Mouse (Mus musculus) MEL (cell line): Measurements from ENCODE around the gene Gla. TPM values are rescaled to one million over a fixed set of nuclear protein-coding genes. Genes with fewer than 3 reads are reported as not detected.
"Not testable (repeated sequence)": the region's sequence is repeated elsewhere in the genome, so short reads cannot be mapped to it uniquely, and the experiment has no call there.

Experiments
- DNase-seq: peaks from one replicate; pipeline ENCODE4 v3.0.0; 2011; ENCODE audit warnings: low read depth, low spot score
- H3K27ac ChIP-seq: 2 replicates; pipeline ENCODE4 v1.5.1; 2012; ENCODE audit warnings: low read depth, mild to moderate bottlenecking, control low read depth, low read length, moderate library complexity; ENCODE audit not compliant: control insufficient read depth
- H3K27me3 ChIP-seq, 2 experiments: fragments of 150-350 bp in 1 of 2; sonication (generic) in 1 of 2; 2 replicates each; pipeline ENCODE4 v1.6.1; 2012; ENCODE audit warnings: low read length in 2 of 2, mild to moderate bottlenecking in 2 of 2, improper control_type of control experiment in 1 of 2, moderate library complexity in 1 of 2; ENCODE audit not compliant: insufficient read depth in 2 of 2, control insufficient read depth in 1 of 2
- H3K36me3 ChIP-seq, 2 experiments: 2 replicates each; pipeline ENCODE4 v1.6.1; 2012 to 2014; ENCODE audit warnings: low read length in 2 of 2, improper control_type of control experiment in 1 of 2, inconsistent platforms in 1 of 2, mild to moderate bottlenecking in 1 of 2; ENCODE audit not compliant: insufficient read depth in 2 of 2, control insufficient read depth in 1 of 2
- H3K4me1 ChIP-seq, 2 experiments: fragments of 150-350 bp in 1 of 2; sonication (generic) in 1 of 2; 2 replicates each; pipeline ENCODE4 v1.6.1; 2012; ENCODE audit warnings: low read length in 2 of 2, improper control_type of control experiment in 1 of 2, mild to moderate bottlenecking in 1 of 2; ENCODE audit not compliant: insufficient read depth in 2 of 2, control insufficient read depth in 1 of 2
- H3K4me3 ChIP-seq, 2 experiments: fragments of 150-350 bp in 1 of 2; sonication (generic) in 1 of 2; 2 replicates each; pipeline ENCODE4 v1.5.1; 2012; ENCODE audit warnings: low read depth in 2 of 2, low read length in 2 of 2, mild to moderate bottlenecking in 2 of 2, moderate library complexity in 2 of 2, control low read depth in 1 of 2, improper control_type of control experiment in 1 of 2; ENCODE audit not compliant: control insufficient read depth in 1 of 2, insufficient read depth in 1 of 2
- H3K79me2 ChIP-seq: 2 replicates; pipeline ENCODE4 v1.6.1; 2012; ENCODE audit warnings: mild to moderate bottlenecking, low read length, moderate library complexity; ENCODE audit not compliant: control insufficient read depth, poor library complexity, insufficient read depth
- H3K9ac ChIP-seq: 2 replicates; pipeline ENCODE4 v1.6.1; 2012; ENCODE audit warnings: low read depth, mild to moderate bottlenecking, control low read depth, low read length, moderate library complexity; ENCODE audit not compliant: control insufficient read depth, poor library complexity, severe bottlenecking
- H3K9me3 ChIP-seq: fragments of 150-350 bp; sonication (generic); replicated peaks from 2 replicates; pipeline ENCODE4 v1.6.1; 2012; ENCODE audit warnings: mild to moderate bottlenecking, low read length, improper control_type of control experiment, moderate library complexity; ENCODE audit not compliant: insufficient read depth
- CTCF ChIP-seq, 3 experiments: IDR thresholded peaks in 2 of 3; conservative IDR thresholded peaks in 1 of 3; 2 replicates each; pipeline ENCODE4 v1.5.1; 2011 to 2012; ENCODE audit warnings: low read length in 3 of 3, low read depth in 2 of 3, mild to moderate bottlenecking in 2 of 3, improper control_type of control experiment in 1 of 3, inconsistent platforms in 1 of 3, mixed read lengths in 1 of 3, moderate library complexity in 1 of 3; ENCODE audit not compliant: control insufficient read depth in 1 of 3, insufficient read depth in 1 of 3, poor library complexity in 1 of 3, severe bottlenecking in 1 of 3
- E2F4 ChIP-seq: IDR thresholded peaks from 2 replicates; pipeline ENCODE4 v1.6.1; 2011; ENCODE audit warnings: low read depth, low read length, improper control_type of control experiment, borderline replicate concordance
- HCFC1 ChIP-seq: IDR thresholded peaks from 2 replicates; pipeline ENCODE4 v1.6.1; 2012; ENCODE audit warnings: low read depth, mild to moderate bottlenecking, inconsistent platforms, low read length, improper control_type of control experiment, moderate library complexity
- JUND ChIP-seq: IDR thresholded peaks from 2 replicates; pipeline ENCODE4 v1.6.1; 2011; ENCODE audit warnings: low read depth, mild to moderate bottlenecking, improper control_type of control experiment, low read length
- MAX ChIP-seq: IDR thresholded peaks from 2 replicates; pipeline ENCODE4 v1.6.1; 2011; ENCODE audit warnings: low read length, improper control_type of control experiment
- MXI1 ChIP-seq: IDR thresholded peaks from 2 replicates; pipeline ENCODE4 v1.6.1; 2011; ENCODE audit warnings: mild to moderate bottlenecking, low read depth, low read length, improper control_type of control experiment
- MYC ChIP-seq: IDR thresholded peaks from 2 replicates; pipeline ENCODE4 v1.6.1; 2011; ENCODE audit warnings: low read depth, mild to moderate bottlenecking, low read length, improper control_type of control experiment, moderate library complexity
- POLR2AphosphoS2 ChIP-seq: IDR thresholded peaks from 2 replicates; pipeline ENCODE4 v1.6.1; 2011; ENCODE audit warnings: low read length, improper control_type of control experiment
- SIN3A ChIP-seq: IDR thresholded peaks from 2 replicates; pipeline ENCODE4 v1.6.1; 2012; ENCODE audit warnings: low read length, improper control_type of control experiment, inconsistent platforms
- SMC3 ChIP-seq: IDR thresholded peaks from 2 replicates; pipeline ENCODE4 v1.6.1; 2011; ENCODE audit warnings: low read depth, low read length, improper control_type of control experiment
- ZC3H11A ChIP-seq: IDR thresholded peaks from 2 replicates; pipeline ENCODE4 v1.6.1; 2012; ENCODE audit warnings: low read depth, mild to moderate bottlenecking, inconsistent platforms, low read length, improper control_type of control experiment
- ZNF384 ChIP-seq: IDR thresholded peaks from 2 replicates; pipeline ENCODE4 v1.6.1; 2012; ENCODE audit warnings: low read depth, mild to moderate bottlenecking, inconsistent platforms, low read length, improper control_type of control experiment
- polyA plus RNA-seq, 2 experiments: library from polyadenylated mRNA; stranded (reverse) in 1 of 2; unstranded in 1 of 2; fragments of >175 nt in 1 of 2; fragments of >200 nt in 1 of 2; gene quantifications; 2 replicates each; pipeline versions ENCODE4 v1.2.1 to v1.2.4; 2012; ENCODE audit warnings: low replicate concordance in 2 of 2, low read depth in 1 of 2; ENCODE audit not compliant: insufficient read length in 2 of 2, insufficient read depth in 1 of 2, missing spikeins in 1 of 2
- total RNA-seq: library from RNA; depleted of rRNA; stranded (reverse); fragments of 300-350 nt; gene quantifications from 2 replicates; pipeline ENCODE4 v1.2.3, GENCODE M21; 2012; rRNA removed

Gene Gla
- total and polyA plus RNA-seq, 3 experiments = 10.2 to 17.0 TPM; not detected in 1

DNA sequence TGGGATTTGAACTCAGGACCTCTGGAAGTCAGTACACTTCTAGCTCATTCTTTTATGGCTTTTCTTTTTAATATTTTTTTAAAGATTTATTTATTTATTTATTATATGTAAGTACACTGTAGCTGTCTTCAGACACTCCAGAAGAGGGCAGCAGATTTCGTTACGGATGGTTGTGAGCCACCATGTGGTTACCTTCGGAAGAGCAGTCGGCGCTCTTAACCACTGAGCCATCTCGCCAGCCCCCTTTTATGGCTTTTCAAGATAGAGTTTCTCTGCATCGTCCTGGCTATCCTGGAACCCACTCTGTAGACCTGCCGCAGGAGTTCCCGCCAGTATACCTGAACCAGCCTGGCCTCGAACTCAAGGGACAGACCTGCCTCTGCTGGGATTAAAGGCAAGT, 61.1 kb downstream of the Gla start:
- H3K9me3 ChIP-seq = not testable (repeated sequence)
- peak; percentile 89 for DNase-seq
- peak overlapping the region; percentile 92 to 97 for H3K4me3 ChIP-seq

More for the DNA sequence above, 61.1 kb downstream of the Gla start:
- not testable (repeated sequence) for H3K27me3 ChIP-seq, H3K4me1 ChIP-seq
- peak overlapping the region; percentile 51; the same call in 1 of the 2 replicates for H3K27ac ChIP-seq
- H3K9ac ChIP-seq = peak overlapping the region; percentile 99
- H3K79me2 ChIP-seq = peaks cover 30% of the 10 kb centered on the region
- H3K36me3 ChIP-seq = peaks cover 34 to 38% of the 10 kb centered on the region in 2 experiments
- peak; percentile 80 for TF ChIP-seq SIN3A
- peak; percentile 61; the same call in 1 of the 2 replicates for TF ChIP-seq MAX
- 0 out of 2 replicates have a peak, but pooled peaks have one; percentile 16 for TF ChIP-seq POLR2AphosphoS2
- 0 out of 2 replicates have a peak, but pooled peaks have one; percentile 23 for TF ChIP-seq MXI1
- peak; percentile 49 for TF ChIP-seq SMC3
- TF ChIP-seq MYC = peak; percentile 73
- TF ChIP-seq ZC3H11A = 0 out of 2 replicates have a peak, but pooled peaks have one; percentile 34
- 0 out of 2 replicates have a peak, but pooled peaks have one; percentile 3 for TF ChIP-seq JUND
- 0 out of 2 replicates have a peak, but pooled peaks have one; percentile 30 for TF ChIP-seq ZNF384
- TF ChIP-seq CTCF (IDR thresholded peaks at IDR 0.05 in 2 of 3, conservative IDR thresholded peaks at IDR 0.05 in 1 of 3; ENCODE audit: control insufficient read depth in 1 of 3, insufficient read depth in 1 of 3, low read depth in 2 of 3, low read length in 3 of 3, poor library complexity in 1 of 3, severe bottlenecking in 1 of 3) = peak in 2 of 3 experiments; percentile 50 to 66; a peak in 4 of 6 replicates
- 0 out of 2 replicates have a peak, but pooled peaks have one; percentile 3 for TF ChIP-seq E2F4
- 0 out of 2 replicates have a peak, but pooled peaks have one; percentile 47 for TF ChIP-seq HCFC1

Other genes with a start within 250 kb of the Gla start
- 0.39 and 0.49 TPM in 2 replicates for gene Drp2, start 196.6 kb downstream of the Gla start, total RNA-seq
- 1 to 10 TPM in 1 of 2 experiments, not detected in 1; 1.6 TPM for gene Drp2, start 196.6 kb downstream of the Gla start, polyA plus RNA-seq
- gene Taf7l, start 124.6 kb downstream of the Gla start, total RNA-seq = not detected in 2 replicates
- gene Taf7l, start 124.6 kb downstream of the Gla start, polyA plus RNA-seq = not detected
- gene Timm8a1, start 59.3 kb downstream of the Gla start, total RNA-seq = 217 and 240 TPM in 2 replicates
- 100 to 1,000 TPM; 267 to 449 TPM for gene Timm8a1, start 59.3 kb downstream of the Gla start, polyA plus RNA-seq
- 134 and 137 TPM in 2 replicates for gene Btk, start 17.6 kb downstream of the Gla start, total RNA-seq
- gene Btk, start 17.6 kb downstream of the Gla start, polyA plus RNA-seq = 100 to 1,000 TPM; 291 to 327 TPM
- 6,735 and 6,935 TPM in 2 replicates for gene Rpl36a, start 15.5 kb downstream of the Gla start, total RNA-seq
- 1,000 to 10,000 TPM in 1 of 2 experiments, not detected in 1; 1,673 TPM for gene Rpl36a, start 15.5 kb downstream of the Gla start, polyA plus RNA-seq
- 127 and 134 TPM in 2 replicates for gene Hnrnph2, start 54 bp upstream of the Gla start, total RNA-seq
- 100 to 1,000 TPM; 200 to 295 TPM for gene Hnrnph2, start 54 bp upstream of the Gla start, polyA plus RNA-seq
- gene Armcx4, start 85.4 kb upstream of the Gla start, total RNA-seq = not detected in 2 replicates
- gene Armcx4, start 85.4 kb upstream of the Gla start, polyA plus RNA-seq = not detected
- gene Armcx1, start 116.8 kb upstream of the Gla start, total RNA-seq = 0.10 TPM in 1 of 2 replicates, not detected in the other
- under 1 TPM in 1 of 2 experiments, not detected in 1; 0.10 TPM for gene Armcx1, start 116.8 kb upstream of the Gla start, polyA plus RNA-seq
- not detected in 2 replicates for gene Armcx6, start 150.3 kb upstream of the Gla start, total RNA-seq
- gene Armcx6, start 150.3 kb upstream of the Gla start, polyA plus RNA-seq = not detected
- 4.2 and 5.5 TPM in 2 replicates for gene Armcx3, start 155.5 kb upstream of the Gla start, total RNA-seq
- gene Armcx3, start 155.5 kb upstream of the Gla start, polyA plus RNA-seq = 1 to 10 TPM in 1 of 2 experiments, not detected in 1; 5.0 TPM
- gene Armcx2, start 208.1 kb upstream of the Gla start, total RNA-seq = 10.2 and 11.8 TPM in 2 replicates
- gene Armcx2, start 208.1 kb upstream of the Gla start, polyA plus RNA-seq = 10 to 100 TPM in 1 of 2 experiments, not detected in 1; 13.0 TPM